Mouse (Mus musculus) midbrain, embryonic 15.5 days (tissue): ENCODE results near the gene Nfatc4. TPM values are rescaled to one million over a fixed set of nuclear protein-coding genes. Genes with fewer than 3 reads are reported as not detected.

Experiments
- ATAC-seq: fragments of 200-750 bp; cut with Nextera tagmentation; replicated peaks from 2 replicates; pipeline ENCODE4 v1.8.0; 2017; ENCODE audit warnings: moderate TSS enrichment
- H3K27ac ChIP-seq: fragments of 300-500 bp; sonication (generic); 2 replicates; pipeline ENCODE4 v1.5.1; 2015; ENCODE audit warnings: mild to moderate bottlenecking, inconsistent platforms
- H3K27me3 ChIP-seq: fragments of 300-500 bp; sonication (generic); replicated peaks from 2 replicates; pipeline ENCODE4 v1.6.1; 2015; ENCODE audit warnings: inconsistent platforms
- H3K36me3 ChIP-seq: fragments of 300-500 bp; sonication (generic); replicated peaks from 2 replicates; pipeline ENCODE4 v1.6.1; 2015; ENCODE audit warnings: inconsistent platforms
- H3K4me1 ChIP-seq: fragments of 300-500 bp; sonication (generic); 2 replicates; pipeline ENCODE4 v1.6.1; 2015; ENCODE audit warnings: inconsistent platforms
- H3K4me2 ChIP-seq: fragments of 300-500 bp; sonication (generic); 2 replicates; pipeline ENCODE4 v1.6.1; 2015; ENCODE audit warnings: inconsistent platforms, mild to moderate bottlenecking, moderate library complexity
- H3K4me3 ChIP-seq: fragments of 300-500 bp; sonication (generic); 2 replicates; pipeline ENCODE4 v1.5.1; 2015; ENCODE audit warnings: mild to moderate bottlenecking, inconsistent platforms
- H3K9ac ChIP-seq: fragments of 300-500 bp; sonication (generic); 2 replicates; pipeline ENCODE4 v1.6.1; 2015; ENCODE audit warnings: mild to moderate bottlenecking, inconsistent platforms
- H3K9me3 ChIP-seq: fragments of 300-500 bp; sonication (generic); 2 replicates; pipeline ENCODE4 v1.6.1; 2016; ENCODE audit warnings: inconsistent platforms
- WGBS: fragments of 180-500 bp; shearing (Covaris S2); methylation state at CpG from one replicate; pipeline ENCODE4 v1.1.7; 2015; ENCODE audit warnings: mixed read lengths; 5-methylcytosine and 5-hydroxymethylcytosine counted together
- polyA plus RNA-seq: library from polyadenylated mRNA; unstranded; fragments of >200 nt; fragmentation: Nextera tagmentation; extraction: Ambion mirVana; gene quantifications from 2 replicates; pipeline ENCODE4 v1.2.1, GENCODE M21; 2015

Gene Nfatc4
- polyA plus RNA-seq, 1 experiment from 2014 or later: 8.4 TPM

GRCm38 (mm10) chr14:55863773-55864172, 40.8 kb downstream of the Nfatc4 start:
- peaks cover 20% of the 10 kb centered on the region for H3K36me3 ChIP-seq
- no peaks in the 10 kb centered on the region for H3K9me3 ChIP-seq
- 24% methylated on average over 7 of the region's 7 CpGs for WGBS
- no peaks in the 10 kb centered on the region for H3K27me3 ChIP-seq
- H3K27ac ChIP-seq: no peak overlapping the region
- no peak for ATAC-seq
- no peak overlapping the region for H3K9ac ChIP-seq
- H3K4me2 ChIP-seq: no peak overlapping the region
- H3K4me3 ChIP-seq: no peak overlapping the region
- peaks cover 20% of the 10 kb centered on the region; the same call in 1 of the 2 replicates for H3K4me1 ChIP-seq

- no peak for ATAC-seq
- Histone ChIP-seq H3K9me3 (no peaks in the 10 kb centered on the region), H3K27me3 (no peaks in the 10 kb centered on the region), H3K36me3 (peaks cover 50% of the 10 kb centered on the region), H3K4me2 (no peak overlapping the region), H3K27ac (no peak overlapping the region), H3K4me1 (peaks cover 5% of the 10 kb centered on the region; the same call in 1 of the 2 replicates), H3K4me3 (no peak overlapping the region), H3K9ac (no peak overlapping the region)
- 35% methylated on average over 4 of the region's 4 CpGs for WGBS
Measured at GRCm38 (mm10) chr14:55866962-55867361, 44.0 kb downstream of the Nfatc4 start.

- Histone ChIP-seq H3K27me3 (no peaks in the 10 kb centered on the region), H3K4me2 (no peak overlapping the region), H3K9me3 (no peaks in the 10 kb centered on the region), H3K4me3 (no peak overlapping the region), H3K4me1 (0 out of 2 replicates have a peak, but pooled peaks cover 6% of the 10 kb centered on the region), H3K36me3 (peaks cover 50% of the 10 kb centered on the region), H3K27ac (no peak overlapping the region), H3K9ac (no peak overlapping the region)
- 87% methylated on average over 14 of the region's 14 CpGs for WGBS
- ATAC-seq: no peak
Measured at GRCm38 (mm10) chr14:55868230-55869026, 45.5 kb downstream of the Nfatc4 start.

- no peak for ATAC-seq
- peaks cover 9% of the 10 kb centered on the region for H3K4me1 ChIP-seq
- no peaks in the 10 kb centered on the region for H3K9me3 ChIP-seq
- no peaks in the 10 kb centered on the region for H3K27me3 ChIP-seq
- H3K36me3 ChIP-seq: peaks cover 50% of the 10 kb centered on the region
- H3K9ac ChIP-seq: no peak overlapping the region
- 98% methylated on average over 6 of the region's 6 CpGs for WGBS
- H3K27ac ChIP-seq: no peak overlapping the region
- no peak overlapping the region for H3K4me3 ChIP-seq
- H3K4me2 ChIP-seq: no peak overlapping the region
Measured at GRCm38 (mm10) chr14:55869538-55869937, 46.6 kb downstream of the Nfatc4 start.

- ATAC-seq: no peak
- Histone ChIP-seq H3K4me1 (peaks cover 9% of the 10 kb centered on the region), H3K9me3 (no peaks in the 10 kb centered on the region), H3K4me2 (no peak overlapping the region), H3K27me3 (no peaks in the 10 kb centered on the region), H3K9ac (no peak overlapping the region), H3K27ac (no peak overlapping the region), H3K36me3 (peaks cover 37% of the 10 kb centered on the region), H3K4me3 (no peak overlapping the region)
- WGBS: 93% methylated on average over 12 of the region's 12 CpGs
Measured at GRCm38 (mm10) chr14:55872039-55872438, 49.1 kb downstream of the Nfatc4 start.

GRCm38 (mm10) chr14:55872551-55872950, 49.6 kb downstream of the Nfatc4 start:
- no peak overlapping the region for H3K4me2 ChIP-seq
- WGBS: 93% methylated on average over 17 of the region's 17 CpGs

GRCm38 (mm10) chr14:55873242-55873713, 50.3 kb downstream of the Nfatc4 start:
- Histone ChIP-seq H3K27ac (0 out of 2 replicates have a peak overlapping the region, but pooled peaks have one; percentile 23), H3K4me1 (peaks cover 9% of the 10 kb centered on the region), H3K4me3 (no peak overlapping the region), H3K27me3 (no peaks in the 10 kb centered on the region), H3K4me2 (0 out of 2 replicates have a peak overlapping the region, but pooled peaks have one; percentile 31), H3K9me3 (no peaks in the 10 kb centered on the region), H3K9ac (no peak overlapping the region), H3K36me3 (peaks cover 34% of the 10 kb centered on the region)
- WGBS: 93% methylated on average over 8 of the region's 8 CpGs
- ATAC-seq: peak; percentile 46

More at GRCm38 (mm10) chr14:55872551-55872950, 49.6 kb downstream of the Nfatc4 start:
- no peak overlapping the region for H3K9ac ChIP-seq
- ATAC-seq: no peak
- H3K4me3 ChIP-seq: no peak overlapping the region
- H3K9me3 ChIP-seq: no peaks in the 10 kb centered on the region
- peaks cover 9% of the 10 kb centered on the region for H3K4me1 ChIP-seq
- no peaks in the 10 kb centered on the region for H3K27me3 ChIP-seq
- peaks cover 37% of the 10 kb centered on the region for H3K36me3 ChIP-seq
- no peak overlapping the region for H3K27ac ChIP-seq

- Histone ChIP-seq H3K4me1 (peaks cover 9% of the 10 kb centered on the region), H3K4me2 (peak overlapping the region; percentile 31), H3K27me3 (no peaks in the 10 kb centered on the region), H3K9me3 (no peaks in the 10 kb centered on the region), H3K36me3 (peaks cover 27% of the 10 kb centered on the region), H3K9ac (no peak overlapping the region), H3K4me3 (peak overlapping the region; percentile 13; the same call in 1 of the 2 replicates), H3K27ac (peak overlapping the region; percentile 23; the same call in 1 of the 2 replicates)
- 17% methylated on average over 30 of the region's 30 CpGs for WGBS
- ATAC-seq: peak; percentile 57
Measured at GRCm38 (mm10) chr14:55873714-55874683, 51.1 kb downstream of the Nfatc4 start.

GRCm38 (mm10) chr14:55877469-55878315, 54.7 kb downstream of the Nfatc4 start:
- 35% methylated on average over 14 of the region's 14 CpGs for WGBS
- no peaks in the 10 kb centered on the region for H3K27me3 ChIP-seq
- H3K4me1 ChIP-seq: peaks cover 9% of the 10 kb centered on the region
- H3K9me3 ChIP-seq: no peaks in the 10 kb centered on the region
- H3K4me3 ChIP-seq: no peak overlapping the region
- no peak for ATAC-seq
- H3K9ac ChIP-seq: no peak overlapping the region
- H3K4me2 ChIP-seq: no peak overlapping the region
- H3K27ac ChIP-seq: no peak overlapping the region
- H3K36me3 ChIP-seq: no peaks in the 10 kb centered on the region

- Histone ChIP-seq H3K27ac (no peak overlapping the region), H3K9ac (no peak overlapping the region), H3K27me3 (no peaks in the 10 kb centered on the region), H3K36me3 (no peaks in the 10 kb centered on the region), H3K4me2 (no peak overlapping the region), H3K4me1 (peaks cover 6% of the 10 kb centered on the region), H3K4me3 (no peak overlapping the region), H3K9me3 (no peaks in the 10 kb centered on the region)
- ATAC-seq: no peak
- 30% methylated on average over 7 of the region's 7 CpGs for WGBS
Measured at GRCm38 (mm10) chr14:55878316-55878940, 55.5 kb downstream of the Nfatc4 start.

- H3K27me3 ChIP-seq: no peaks in the 10 kb centered on the region
- H3K4me1 ChIP-seq: peaks cover 8% of the 10 kb centered on the region
- no peaks in the 10 kb centered on the region for H3K36me3 ChIP-seq
- no peak overlapping the region for H3K9ac ChIP-seq
- no peak overlapping the region for H3K4me2 ChIP-seq
- WGBS: 24% methylated on average over 1 of the region's 1 CpGs
- ATAC-seq: no peak
- no peaks in the 10 kb centered on the region for H3K9me3 ChIP-seq
- no peak overlapping the region for H3K27ac ChIP-seq
- H3K4me3 ChIP-seq: no peak overlapping the region
Measured at GRCm38 (mm10) chr14:55879623-55880022, 56.7 kb downstream of the Nfatc4 start.
